Mouse (Mus musculus): ENCODE results near the gene Ccl11.

- TF ChIP-seq CTCF (conservative IDR thresholded peaks at IDR 0.05; ENCODE audit: low read length) (no peak), NANOG (IDR thresholded peaks at IDR 0.05; ENCODE audit: borderline replicate concordance, low read length) (no peak), POU5F1 (IDR thresholded peaks at IDR 0.05; ENCODE audit: borderline replicate concordance, low read length) (no peak)
These were observed 43.5 kb downstream of the Ccl11 start for GRCm38 (mm10) chr11:82101087-82101486.

Measured in E14TG2a.4 (cell line).